Mouse (Mus musculus) forebrain, embryonic 11.5 days (tissue): ENCODE results near the gene Znrd1. TPM values are rescaled to one million over a fixed set of nuclear protein-coding genes. Genes with fewer than 3 reads are reported as not detected.

Experiments used
- polyA plus RNA-seq: library from polyadenylated mRNA; unstranded; fragments of >200 nt; fragmentation: Nextera tagmentation; extraction: Ambion mirVana; gene quantifications from 2 replicates; pipeline ENCODE4 v1.2.1, GENCODE M21; 2014

The Znrd1 gene
- polyA plus RNA-seq, 1 experiment from 2014 or later, result 83.2 TPM

Other genes with a start within 250 kb of the Znrd1 start
- not detected in 2 replicates for gene H2-M10.5, start 185.6 kb downstream of the Znrd1 start, polyA plus RNA-seq
- not detected in 2 replicates for gene H2-M10.6, start 146.4 kb downstream of the Znrd1 start, polyA plus RNA-seq
- 30.9 and 31.7 TPM in 2 replicates for gene Trim26, start 121.4 kb downstream of the Znrd1 start, polyA plus RNA-seq
- 0.20 and 0.35 TPM in 2 replicates for gene Trim15, start 91.3 kb downstream of the Znrd1 start, polyA plus RNA-seq
- 7.4 and 8.4 TPM in 2 replicates for gene Trim10, start 89.0 kb downstream of the Znrd1 start, polyA plus RNA-seq
- gene Trim40, start 68.4 kb downstream of the Znrd1 start, polyA plus RNA-seq, result not detected in 2 replicates
- gene Trim31, start 60.4 kb downstream of the Znrd1 start, polyA plus RNA-seq, result not detected in 2 replicates
- gene Rnf39, start 15.6 kb downstream of the Znrd1 start, polyA plus RNA-seq, result 0.33 and 0.44 TPM in 2 replicates
- gene Ppp1r11, start 6.8 kb downstream of the Znrd1 start, polyA plus RNA-seq, result 142 and 149 TPM in 2 replicates
- 10.2 and 10.5 TPM in 2 replicates for gene Znrd1as, start within 50 bp of the Znrd1 start, polyA plus RNA-seq
- not detected in 2 replicates for gene 2410137M14Rik, start 22.7 kb upstream of the Znrd1 start, polyA plus RNA-seq
- 0.73 and 1.1 TPM in 2 replicates for gene H2-M5, start 31.0 kb upstream of the Znrd1 start, polyA plus RNA-seq
- 130 and 142 TPM in 2 replicates for gene Zfp57, start 42.6 kb upstream of the Znrd1 start, polyA plus RNA-seq
- 0.39 TPM in 1 of 2 replicates, not detected in the other for gene Mog, start 64.8 kb upstream of the Znrd1 start, polyA plus RNA-seq
- 19.7 and 21.8 TPM in 2 replicates for gene Gabbr1, start 87.4 kb upstream of the Znrd1 start, polyA plus RNA-seq
- not detected in 2 replicates for gene Olfr90, start 129.9 kb upstream of the Znrd1 start, polyA plus RNA-seq
- gene Olfr91, start 139.7 kb upstream of the Znrd1 start, polyA plus RNA-seq, result 0.13 TPM in 2 replicates
- gene Olfr92, start 161.5 kb upstream of the Znrd1 start, polyA plus RNA-seq, result not detected in 2 replicates
- gene Olfr93, start 202.9 kb upstream of the Znrd1 start, polyA plus RNA-seq, result not detected in 2 replicates
- gene Ubd, start 235.3 kb upstream of the Znrd1 start, polyA plus RNA-seq, result not detected in 2 replicates
- gene Olfr94, start 242.4 kb upstream of the Znrd1 start, polyA plus RNA-seq, result not detected in 2 replicates